Mouse (Mus musculus) left cerebral cortex, postnatal 14 days (tissue): ENCODE measurements around the gene Gm45233. TPM values are rescaled to one million over a fixed set of nuclear protein-coding genes. Genes with fewer than 3 reads are reported as not detected.

Source experiments
- DNase-seq, 2 experiments: peaks; one replicate each; pipeline ENCODE4 v3.0.0; 2021 to 2022; ENCODE audit warnings: low spot score in 2 of 2, mixed read lengths in 1 of 2
- intact Hi-C: fragments of 180-260 bp; cut with DNase I; formaldehyde crosslinking; loops from one replicate; pipeline ENCODE4 v1.15.1; 2025
- microRNA-seq, 2 experiments: library from miRNA; unstranded; fragments of <30 nt; microRNA quantifications; one replicate each; pipeline ENCODE4 v1.2.0; 2022
- total RNA-seq, 2 experiments: library from RNA; stranded (reverse); gene quantifications; 2 replicates each; pipeline ENCODE4 v1.2.3; 2021

Gm45233 gene
- total RNA-seq, 2 experiments from 2014 or later: 0.86 to 2.0 TPM

GRCm38 (mm10) chr7:43483236-43483635, 39.3 kb downstream of the Gm45233 start:
- intact Hi-C loops: no loop called here
- no peak for DNase-seq

- DNase-seq: peak; percentile 40 to 77
- intact Hi-C loops: no loop called here
Observed at GRCm38 (mm10) chr7:43488646-43489045, 44.7 kb downstream of the Gm45233 start.

- intact Hi-C loops: no loop called here
- DNase-seq: no peak
Observed at GRCm38 (mm10) chr7:43489631-43490125, 45.8 kb downstream of the Gm45233 start, which contains the start of gene Iglon5. TSS of gene Iglon5 (minus strand) at chr7:43490075.

- DNase-seq: peak; percentile 75 to 78
- intact Hi-C loops: no loop called here
Observed at GRCm38 (mm10) chr7:43490182-43490584, 46.3 kb downstream of the Gm45233 start.

GRCm38 (mm10) chr7:43490861-43491260, 46.9 kb downstream of the Gm45233 start:
- DNase-seq: no peak
- intact Hi-C loops: no loop called here

- peak; percentile 75 to 78 for DNase-seq
- intact Hi-C loops: no loop called here
Observed at GRCm38 (mm10) chr7:43495343-43496021, 51.6 kb downstream of the Gm45233 start.

GRCm38 (mm10) chr7:43511707-43512478, 68.0 kb downstream of the Gm45233 start:
- intact Hi-C loops: no loop called here
- no peak for DNase-seq

- DNase-seq: no peak
- intact Hi-C loops: no loop called here
Observed at GRCm38 (mm10) chr7:43512519-43512918, 68.6 kb downstream of the Gm45233 start.

Small RNA genes lying within 50 kb of the gene (microRNA-seq; reads per million reads assigned to microRNA genes)
- gene Mir7051: 0.26 to 1.7 reads per million in 2 experiments

Other genes starting within 250 kb of the Gm45233 start
- 10 to 100 TPM; 18.9 to 20.6 TPM for gene Zfp715, start 130.8 kb upstream of the Gm45233 start, total RNA-seq
- gene Siglecf, start 92.8 kb upstream of the Gm45233 start, total RNA-seq: under 1 TPM; 0.44 to 0.59 TPM
- under 1 TPM in 1 of 2 experiments, not detected in 1; 0.42 TPM for gene Siglecg, start 35.9 kb upstream of the Gm45233 start, total RNA-seq
- not detected for gene Lim2, start 16.5 kb upstream of the Gm45233 start, total RNA-seq
- not detected for gene Nkg7, start 7.1 kb upstream of the Gm45233 start, total RNA-seq
- not detected for gene Cldnd2, start 3.3 kb upstream of the Gm45233 start, total RNA-seq
- gene Etfb, start within 50 bp of the Gm45233 start, total RNA-seq: 10 to 100 TPM; 51.9 to 52.6 TPM
- gene Vsig10l, start 19.0 kb downstream of the Gm45233 start, total RNA-seq: 1 to 10 TPM; 3.3 to 4.6 TPM
- gene Iglon5, start 45.9 kb downstream of the Gm45233 start, total RNA-seq: 10 to 100 TPM; 42.7 to 46.3 TPM
- not detected for gene 4931406B18Rik, start 61.8 kb downstream of the Gm45233 start, total RNA-seq
- 1 to 10 TPM; 5.7 to 6.1 TPM for gene Cd33, start 100.3 kb downstream of the Gm45233 start, total RNA-seq
- 1 to 10 TPM; 4.9 TPM for gene Zfp658, start 118.1 kb downstream of the Gm45233 start, total RNA-seq
- 10 to 100 TPM; 17.6 to 21.3 TPM for gene Zfp719, start 135.5 kb downstream of the Gm45233 start, total RNA-seq
- gene Zfp819, start 163.0 kb downstream of the Gm45233 start, total RNA-seq: under 1 TPM; 0.17 to 0.20 TPM
- gene Ceacam18, start 190.6 kb downstream of the Gm45233 start, total RNA-seq: under 1 TPM in 1 of 2 experiments, not detected in 1; 0.18 TPM
- gene Siglece, start 216.0 kb downstream of the Gm45233 start, total RNA-seq: 1 to 10 TPM; 1.2 to 1.5 TPM
- 1 to 10 TPM; 8.2 to 8.9 TPM for gene Ctu1, start 227.9 kb downstream of the Gm45233 start, total RNA-seq
- gene Klk14, start 246.3 kb downstream of the Gm45233 start, total RNA-seq: not detected